Mouse (Mus musculus): ENCODE results near the gene Aox1. TPM values are rescaled to one million over a fixed set of nuclear protein-coding genes. Genes with fewer than 3 reads are reported as not detected.

Aox1 gene
- total and polyA plus RNA-seq, 3 experiments, result 0.04 to 0.24 TPM; not detected in 1

DNA sequence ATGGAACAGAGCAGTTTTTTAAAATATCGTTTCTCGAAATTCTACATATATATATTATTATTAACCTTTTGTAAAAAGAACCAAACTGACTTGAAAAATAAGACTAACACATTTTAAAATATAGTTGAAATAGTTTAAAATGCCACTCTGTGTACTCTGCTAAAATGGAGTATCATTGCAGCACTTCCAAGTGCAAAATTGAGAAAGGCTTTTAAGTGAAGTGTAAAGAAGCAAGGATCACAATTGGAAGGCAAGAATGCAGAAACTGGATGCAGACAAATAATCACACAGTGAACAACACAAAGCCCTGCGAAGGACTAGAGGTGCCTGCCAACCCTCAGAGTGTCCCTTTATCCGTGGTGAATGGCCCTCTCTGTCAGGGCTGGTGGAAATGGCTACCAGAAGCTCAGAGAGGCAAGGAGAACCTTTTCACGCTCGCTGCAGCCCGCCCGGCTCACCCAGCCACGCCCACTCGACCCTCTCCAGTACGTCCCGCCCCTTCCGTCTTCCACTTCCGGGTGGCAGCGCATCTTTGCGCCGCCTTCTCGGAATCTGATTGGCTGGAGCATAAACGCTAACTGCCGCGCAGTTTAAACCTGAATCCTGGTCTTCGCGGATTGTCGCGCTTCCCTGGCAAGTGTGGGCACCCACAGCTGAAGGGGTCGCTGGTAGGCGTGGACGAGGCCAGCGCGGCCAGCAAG, 34.1 kb upstream of the Aox1 start, which contains the start of gene Sgo2a:
Gene Sgo2a (plus strand): TSS at position 540 of the 701 bp plus-strand sequence.
- DNase-seq (ENCODE audit: low read depth, low spot score), result peak; percentile 97
- H3K4me3 ChIP-seq (ENCODE audit: control insufficient read depth in 1 of 2, insufficient read depth in 1 of 2, low read depth in 2 of 2, low read length in 2 of 2), result peak within 1 kb of the TSS; percentile 77 to 98
- H3K27me3 ChIP-seq (ENCODE audit: control insufficient read depth in 1 of 2, insufficient read depth in 2 of 2, low read length in 2 of 2), result no peaks in the 10 kb centered on the region
- peaks cover under 1 to 15% of the 10 kb centered on the region in 2 experiments for H3K36me3 ChIP-seq (ENCODE audit: control insufficient read depth in 1 of 2, insufficient read depth in 2 of 2, low read length in 2 of 2)
- peaks cover 5 to 6% of the 10 kb centered on the region in 2 experiments for H3K4me1 ChIP-seq (ENCODE audit: control insufficient read depth in 1 of 2, insufficient read depth in 2 of 2, low read length in 2 of 2)
- peaks cover 19% of the 10 kb centered on the region for H3K79me2 ChIP-seq (ENCODE audit: control insufficient read depth, insufficient read depth, low read length, poor library complexity)
- H3K9me3 ChIP-seq (replicated peaks; ENCODE audit: insufficient read depth, low read length), result no peaks in the 10 kb centered on the region
- H3K27ac ChIP-seq (ENCODE audit: control insufficient read depth, low read depth, low read length), result peak within 1 kb of the TSS; percentile 42
- H3K9ac ChIP-seq (ENCODE audit: control insufficient read depth, low read depth, low read length, poor library complexity, severe bottlenecking), result peak within 1 kb of the TSS; percentile 81
- TF ChIP-seq ZKSCAN1 (IDR thresholded peaks at IDR 0.05; ENCODE audit: low read depth, low read length) (no peak), BHLHE40 (IDR thresholded peaks at IDR 0.05; ENCODE audit: borderline replicate concordance, low read depth, low read length) (no peak), MAX (IDR thresholded peaks at IDR 0.05; ENCODE audit: low read length) (peak; percentile 77), ELF1 (IDR thresholded peaks at IDR 0.05; ENCODE audit: low read depth, low read length) (peak; percentile 97), ETS1 (IDR thresholded peaks at IDR 0.05; ENCODE audit: low read depth, low read length) (0 out of 2 replicates have a peak, but pooled peaks have one; percentile 30), NELFE (IDR thresholded peaks at IDR 0.05; ENCODE audit: low read depth, low read length) (peak; percentile 91), RAD21 (IDR thresholded peaks at IDR 0.05; ENCODE audit: low read depth, low read length) (no peak), CTCF (IDR thresholded peaks at IDR 0.05 in 2 of 3, conservative IDR thresholded peaks at IDR 0.05 in 1 of 3; ENCODE audit: control insufficient read depth in 1 of 3, insufficient read depth in 1 of 3, low read depth in 2 of 3, low read length in 3 of 3, poor library complexity in 1 of 3, severe bottlenecking in 1 of 3) (no peak), POLR2AphosphoS2 (IDR thresholded peaks at IDR 0.05; ENCODE audit: low read length) (peak; percentile 81; the same call in 1 of the 2 replicates), POLR2AphosphoS5 (IDR thresholded peaks at IDR 0.05; ENCODE audit: borderline replicate concordance, low read depth, low read length) (peak; percentile 74; the same call in 1 of the 2 replicates), UBTF (IDR thresholded peaks at IDR 0.05; ENCODE audit: borderline replicate concordance, insufficient read depth, low read depth, low read length) (no peak), MXI1 (IDR thresholded peaks at IDR 0.05; ENCODE audit: low read depth, low read length) (peak; percentile 91; the same call in 1 of the 2 replicates), E2F4 (IDR thresholded peaks at IDR 0.05; ENCODE audit: borderline replicate concordance, low read depth, low read length) (peak; percentile 88), TAL1 (IDR thresholded peaks at IDR 0.05; ENCODE audit: low read length) (no peak), GABPA (IDR thresholded peaks at IDR 0.05; ENCODE audit: low read depth, low read length) (no peak), ZNF384 (IDR thresholded peaks at IDR 0.05; ENCODE audit: low read depth, low read length) (0 out of 2 replicates have a peak, but pooled peaks have one; percentile 10), JUND (IDR thresholded peaks at IDR 0.05; ENCODE audit: low read depth, low read length) (no peak), MAZ (IDR thresholded peaks at IDR 0.05; ENCODE audit: low read depth, low read length) (0 out of 2 replicates have a peak, but pooled peaks have one; percentile 18), MYC (IDR thresholded peaks at IDR 0.05; ENCODE audit: low read depth, low read length) (peak; percentile 56; the same call in 1 of the 2 replicates), USF1 (IDR thresholded peaks at IDR 0.05; ENCODE audit: low read depth, low read length) (no peak), USF2 (IDR thresholded peaks at IDR 0.05; ENCODE audit: borderline replicate concordance in 1 of 2, insufficient read depth in 1 of 2, low read depth in 1 of 2, low read length in 2 of 2) (no peak), POLR2A (IDR thresholded peaks at IDR 0.05; ENCODE audit: control insufficient read depth in 1 of 2, insufficient read depth in 1 of 2, low read depth in 1 of 2, low read length in 2 of 2, poor library complexity in 1 of 2) (peak; percentile 72 to 96), NRF1 (IDR thresholded peaks at IDR 0.05; ENCODE audit: insufficient read depth, low read depth, low read length, poor library complexity, severe bottlenecking) (peak; percentile 51; the same call in 1 of the 2 replicates), EP300 (IDR thresholded peaks at IDR 0.05; ENCODE audit: low read depth in 1 of 2, low read length in 2 of 2) (peak in 1 of 2 experiments; percentile 37; a peak in 1 of 4 replicates), TBP (IDR thresholded peaks at IDR 0.05; ENCODE audit: low read depth, low read length) (peak; percentile 86), MAFK (IDR thresholded peaks at IDR 0.05; ENCODE audit: borderline replicate concordance, low read depth, low read length) (no peak), KAT2A (conservative IDR thresholded peaks at IDR 0.05; ENCODE audit: low read depth, low read length) (peak; percentile 65; the same call in 1 of the 2 replicates), HCFC1 (IDR thresholded peaks at IDR 0.05; ENCODE audit: low read depth, low read length) (peak; percentile 87), GATA1 (IDR thresholded peaks at IDR 0.05; ENCODE audit: low read depth, low read length) (no peak), SIN3A (IDR thresholded peaks at IDR 0.05; ENCODE audit: low read length) (peak; percentile 93), MYB (IDR thresholded peaks at IDR 0.05; ENCODE audit: low read depth, low read length) (peak; percentile 59; the same call in 1 of the 2 replicates), ZMIZ1 (IDR thresholded peaks at IDR 0.05; ENCODE audit: low read depth, low read length) (no peak), SMC3 (IDR thresholded peaks at IDR 0.05; ENCODE audit: low read depth, low read length) (no peak), CHD1 (IDR thresholded peaks at IDR 0.05; ENCODE audit: low read depth, low read length) (no peak), MEF2A (IDR thresholded peaks at IDR 0.05; ENCODE audit: extremely low read depth, insufficient replicate concordance, low read depth, low read length, poor library complexity, severe bottlenecking) (no peak)
